Mouse (Mus musculus): ENCODE results near the gene Olfr1441. TPM values are rescaled to one million over a fixed set of nuclear protein-coding genes. Genes with fewer than 3 reads are reported as not detected.

Olfr1441 gene
- polyA plus RNA-seq, 1 experiment: not detected

GRCm38 (mm10) chr19:12472381-12472976 lies 55.2 kb downstream of the Olfr1441 start:
- Histone ChIP-seq H3K27ac (ENCODE audit: insufficient read depth, low read depth, low read length) (peak overlapping the region; percentile 50), H3K4me1 (ENCODE audit: control insufficient read depth, insufficient read depth, low read length) (peaks cover 64% of the 10 kb centered on the region), H3K4me3 (ENCODE audit: insufficient read depth, low read length) (no peak overlapping the region)
- TF ChIP-seq POLR2A (IDR thresholded peaks at IDR 0.05; ENCODE audit: borderline replicate concordance, low read depth, low read length) (no peak), CTCF (IDR thresholded peaks at IDR 0.05; ENCODE audit: low read depth, low read length) (no peak)

Other genes with a start within 250 kb of the Olfr1441 start
- 0.20 and 0.28 TPM in 2 replicates for gene Olfr1555-ps1, start 247.3 kb upstream of the Olfr1441 start, polyA plus RNA-seq (2012; ENCODE audit: insufficient read depth, insufficient read length, missing spikeins)
- not detected in 2 replicates for gene Olfr1431, start 216.8 kb upstream of the Olfr1441 start, polyA plus RNA-seq (2012; ENCODE audit: insufficient read depth, insufficient read length, missing spikeins)
- not detected in 2 replicates for gene Olfr1432, start 184.8 kb upstream of the Olfr1441 start, polyA plus RNA-seq (2012; ENCODE audit: insufficient read depth, insufficient read length, missing spikeins)
- not detected in 2 replicates for gene Olfr262, start 175.8 kb upstream of the Olfr1441 start, polyA plus RNA-seq (2012; ENCODE audit: insufficient read depth, insufficient read length, missing spikeins)
- gene Olfr235, start 156.4 kb upstream of the Olfr1441 start, polyA plus RNA-seq (2012; ENCODE audit: insufficient read depth, insufficient read length, missing spikeins): not detected in 2 replicates
- not detected in 2 replicates for gene Olfr1434, start 137.6 kb upstream of the Olfr1441 start, polyA plus RNA-seq (2012; ENCODE audit: insufficient read depth, insufficient read length, missing spikeins)
- not detected in 2 replicates for gene Olfr1436, start 118.3 kb upstream of the Olfr1441 start, polyA plus RNA-seq (2012; ENCODE audit: insufficient read depth, insufficient read length, missing spikeins)
- gene Olfr1437, start 92.3 kb upstream of the Olfr1441 start, polyA plus RNA-seq (2012; ENCODE audit: insufficient read depth, insufficient read length, missing spikeins): not detected in 2 replicates
- 0.17 TPM in 1 of 2 replicates, not detected in the other for gene Olfr1438-ps1, start 81.5 kb upstream of the Olfr1441 start, polyA plus RNA-seq (2012; ENCODE audit: insufficient read depth, insufficient read length, missing spikeins)
- gene Olfr1440, start 30.2 kb upstream of the Olfr1441 start, polyA plus RNA-seq (2012; ENCODE audit: insufficient read depth, insufficient read length, missing spikeins): not detected in 2 replicates
- gene Pfpl, start 10.5 kb downstream of the Olfr1441 start, polyA plus RNA-seq (2012; ENCODE audit: insufficient read depth, insufficient read length, missing spikeins): not detected in 2 replicates
- 2,155 and 2,361 TPM in 2 replicates for gene Mpeg1, start 43.3 kb downstream of the Olfr1441 start, polyA plus RNA-seq (2012; ENCODE audit: insufficient read depth, insufficient read length, missing spikeins)
- 18.5 and 19.3 TPM in 2 replicates for gene Dtx4, start 84.0 kb downstream of the Olfr1441 start, polyA plus RNA-seq (2012; ENCODE audit: insufficient read depth, insufficient read length, missing spikeins)
- gene Fam111a, start 128.3 kb downstream of the Olfr1441 start, polyA plus RNA-seq (2012; ENCODE audit: insufficient read depth, insufficient read length, missing spikeins): 101 and 108 TPM in 2 replicates
- gene Gm4952, start 182.5 kb downstream of the Olfr1441 start, polyA plus RNA-seq (2012; ENCODE audit: insufficient read depth, insufficient read length, missing spikeins): not detected in 2 replicates
- gene Glyat, start 215.9 kb downstream of the Olfr1441 start, polyA plus RNA-seq (2012; ENCODE audit: insufficient read depth, insufficient read length, missing spikeins): not detected in 2 replicates